Mouse (Mus musculus) kidney, postnatal 10 days (tissue): ENCODE data around the gene Gng2.

Experiments
- DNase-seq: peaks from one replicate; pipeline ENCODE4 v3.0.0; 2021; ENCODE audit warnings: mixed read lengths

Gene Gng2

DNA sequence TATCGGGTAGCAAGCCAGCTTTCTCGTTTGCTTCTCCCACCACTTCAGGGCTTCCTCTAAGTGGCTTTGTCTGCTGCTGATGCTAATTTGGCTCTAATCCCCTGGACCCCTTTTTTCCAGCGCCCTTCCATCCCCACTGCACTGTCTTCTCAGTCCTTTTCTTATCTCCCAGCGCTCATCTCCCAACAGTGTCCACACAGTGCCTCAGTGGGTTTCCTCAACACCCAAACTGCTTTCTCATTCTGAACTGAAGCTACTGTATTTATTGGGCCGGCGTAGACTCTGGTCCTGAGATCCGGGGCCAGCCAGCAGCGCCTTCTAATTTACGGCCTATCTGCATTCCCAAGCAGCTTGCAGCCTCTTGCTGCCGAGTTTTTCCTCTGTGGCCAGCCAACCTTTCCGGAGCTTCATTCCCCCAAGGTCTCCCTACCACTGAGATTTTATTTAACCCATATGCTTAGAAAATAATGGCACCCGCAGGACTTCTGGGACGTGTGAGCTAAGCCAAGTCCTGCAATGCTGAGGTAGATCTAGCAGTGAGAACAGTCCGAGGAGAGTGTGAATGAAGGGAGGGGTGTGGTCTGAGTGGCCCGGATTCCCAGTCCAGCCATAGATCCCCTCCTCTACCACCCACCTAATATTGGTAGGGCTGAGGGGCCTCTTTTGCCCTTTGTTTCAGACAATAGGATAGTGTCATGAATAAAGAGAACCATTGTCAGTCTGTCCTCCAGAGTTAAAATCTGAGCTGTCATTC lies at the start of gene Gng2:
Gene Gng2 (minus strand): TSS at position 357 of the 754 bp plus-strand sequence.
- DNase-seq = peak; percentile 47

DNA sequence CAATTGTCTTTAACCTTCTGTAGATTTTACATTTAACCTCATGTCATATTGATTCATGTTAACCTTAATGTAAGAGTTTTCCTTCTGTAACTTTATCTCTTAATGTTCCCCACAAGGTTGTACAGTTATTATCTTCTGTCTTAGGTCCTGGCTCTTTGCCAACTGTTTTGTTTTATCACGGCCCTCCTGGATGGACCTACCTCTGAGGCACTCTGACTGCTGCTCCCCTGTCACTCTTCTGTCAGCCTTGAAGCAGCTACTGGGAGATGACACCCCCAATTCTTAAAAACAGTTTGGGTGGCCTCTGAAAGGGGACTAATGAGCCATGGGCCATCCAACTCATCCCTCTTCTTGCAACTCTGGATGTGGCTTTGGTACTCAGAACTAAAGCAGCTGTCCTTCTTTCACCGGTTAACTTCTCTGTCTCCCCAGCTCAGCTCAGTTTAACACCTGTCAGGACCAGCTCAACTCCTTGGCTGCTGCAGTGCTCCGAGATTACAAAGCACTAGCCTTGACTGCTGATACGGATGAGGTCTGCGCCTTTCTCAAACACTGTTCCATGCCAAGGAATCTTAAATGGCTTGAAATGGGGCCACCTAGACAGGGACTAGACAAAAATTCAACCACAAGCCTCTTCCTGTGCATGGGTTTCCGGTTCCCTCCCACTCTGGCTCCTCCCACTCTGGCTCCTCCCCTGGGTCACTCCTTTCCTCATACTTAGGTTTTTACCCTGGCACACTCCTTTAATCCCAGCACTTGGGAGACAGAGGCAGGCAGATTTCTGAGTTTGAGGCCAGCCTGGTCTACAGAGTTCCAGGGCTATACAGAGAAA lies 47.7 kb upstream of the Gng2 start:
- DNase-seq = no peak

DNA sequence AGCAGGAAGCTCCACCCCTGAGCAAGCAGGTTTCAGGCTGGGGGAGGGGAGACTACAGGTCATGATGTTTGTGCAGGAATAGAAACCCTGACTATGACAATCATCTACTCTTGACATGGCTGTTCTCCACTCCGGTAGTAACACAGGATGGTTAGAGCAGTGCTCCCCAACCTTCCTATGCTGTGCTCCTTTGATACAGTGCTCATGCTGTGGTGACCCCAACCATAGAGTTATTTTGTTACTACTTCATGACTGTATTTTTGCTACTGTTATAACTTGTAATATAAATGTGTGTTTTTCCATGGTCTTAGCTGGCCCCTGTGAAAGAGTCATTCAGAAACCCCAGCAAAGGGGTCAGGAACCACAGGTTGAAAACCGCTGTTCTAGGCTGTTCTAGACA lies 46.5 kb upstream of the Gng2 start:
- DNase-seq = no peak

DNA sequence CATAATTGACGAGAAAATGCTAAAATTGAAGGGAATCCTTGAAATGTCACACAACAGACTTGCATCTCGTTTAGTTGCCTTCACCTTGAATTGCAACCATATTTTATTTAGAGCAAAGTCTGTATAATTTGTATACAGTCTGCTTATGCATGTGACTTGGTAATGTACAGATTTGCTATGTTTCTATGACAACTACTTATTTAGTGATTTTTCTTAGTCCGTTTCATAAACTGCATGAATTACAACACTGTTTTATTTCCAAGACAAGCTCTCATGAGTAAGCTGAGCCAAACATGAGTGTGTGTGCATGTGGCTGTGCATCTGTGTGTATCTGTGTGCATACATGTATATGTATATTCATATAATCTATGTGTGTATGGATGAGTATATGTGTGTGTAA lies 42.1 kb upstream of the Gng2 start:
- DNase-seq = no peak

DNA sequence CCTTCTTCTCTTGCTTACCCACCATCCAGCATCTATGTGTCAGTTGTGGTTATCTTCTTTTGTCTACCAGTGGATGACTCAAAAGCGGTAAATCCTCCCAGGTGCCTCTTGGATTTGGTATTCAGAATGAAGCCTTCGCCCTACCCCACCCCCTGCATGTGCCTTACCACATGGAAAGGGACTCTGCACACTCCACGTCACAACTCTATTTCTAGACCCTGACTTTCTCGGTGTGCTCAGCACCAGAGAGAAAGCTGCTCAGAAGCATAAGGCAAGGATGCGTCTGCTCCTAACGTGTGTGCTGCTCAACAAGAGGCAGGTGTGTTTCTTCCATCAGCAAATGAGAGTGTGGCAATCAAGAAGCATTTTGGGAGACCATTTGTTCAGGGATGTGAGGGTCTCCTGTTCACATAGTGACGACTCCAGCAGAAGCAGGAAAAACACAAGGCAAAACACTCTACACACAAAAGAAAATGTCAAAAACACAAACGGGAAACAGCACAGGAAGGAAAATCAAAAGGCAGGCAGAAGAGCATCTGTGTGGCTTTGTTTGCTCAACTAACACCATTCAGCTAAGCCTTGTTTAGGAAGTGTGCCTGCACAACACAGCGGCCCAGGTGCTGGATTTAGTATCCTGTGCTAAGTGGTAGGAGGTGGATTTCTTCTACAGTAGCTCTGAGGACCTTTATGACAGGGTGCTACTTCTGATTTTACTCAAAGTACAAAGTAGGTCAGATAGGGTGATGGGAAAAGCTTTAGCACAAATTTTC lies 35.3 kb upstream of the Gng2 start:
- DNase-seq = peak; percentile 21

DNA sequence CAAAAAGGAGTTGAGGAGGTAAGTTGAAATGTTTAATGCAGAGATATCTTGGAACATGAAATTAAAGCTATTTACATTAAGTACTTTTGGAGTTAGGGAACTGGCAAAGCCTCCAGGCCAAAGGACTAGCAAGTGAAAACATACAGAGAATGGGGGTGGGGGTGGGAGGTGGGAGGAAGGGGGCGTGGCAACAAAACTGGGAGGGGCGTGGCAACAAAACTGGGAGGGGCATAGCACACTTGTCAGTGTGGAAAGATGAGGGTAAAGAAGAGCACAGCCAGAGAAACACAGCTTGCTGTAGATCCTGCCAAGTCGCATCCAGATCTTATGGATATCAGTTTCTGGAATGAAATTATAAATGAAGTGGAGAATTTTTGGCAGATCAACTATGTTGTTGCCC lies 30.0 kb upstream of the Gng2 start:
- no peak for DNase-seq

DNA sequence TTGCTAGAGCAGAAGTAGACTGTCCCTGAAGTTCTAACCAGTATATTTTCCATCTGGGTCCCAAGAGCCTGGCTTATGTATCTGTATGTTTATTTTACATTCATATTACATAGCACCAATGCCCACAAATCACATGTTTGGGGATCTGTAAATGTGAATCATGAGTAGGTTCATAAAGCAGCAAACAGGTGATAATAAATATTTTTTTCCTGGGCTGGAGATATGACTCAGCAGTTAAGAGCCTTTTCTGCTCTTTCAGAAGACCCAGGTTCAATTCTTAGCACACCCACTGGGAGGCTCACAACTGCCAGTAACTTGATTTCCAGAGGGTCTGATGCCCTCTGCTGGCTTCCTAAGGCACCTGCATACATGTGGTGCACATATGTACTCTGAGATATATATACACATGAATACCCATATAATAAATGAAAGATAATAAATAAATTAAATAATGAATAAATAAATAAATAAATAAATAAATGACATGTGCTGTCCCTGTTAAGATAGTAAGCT lies 27.4 kb upstream of the Gng2 start:
- DNase-seq = no peak

DNA sequence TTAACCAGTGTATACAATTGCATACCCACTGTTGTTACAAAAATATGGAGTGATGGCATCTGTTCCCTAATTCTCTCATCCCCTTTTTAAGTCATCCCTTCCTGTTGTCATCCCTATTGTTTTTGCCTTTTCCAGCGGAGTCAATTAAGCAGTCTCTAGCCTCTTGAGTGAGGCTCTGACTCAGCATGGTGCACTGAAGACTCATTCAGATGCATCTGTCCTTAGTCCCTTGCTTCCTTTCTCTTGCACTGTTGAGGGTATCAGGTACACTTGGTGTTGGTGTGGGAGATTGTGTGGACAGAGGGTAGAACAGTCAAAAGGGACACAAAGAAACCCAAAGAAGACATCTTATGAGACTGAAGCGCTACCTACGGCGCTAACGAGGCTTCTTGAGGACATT lies 19.4 kb upstream of the Gng2 start:
- DNase-seq = no peak

DNA sequence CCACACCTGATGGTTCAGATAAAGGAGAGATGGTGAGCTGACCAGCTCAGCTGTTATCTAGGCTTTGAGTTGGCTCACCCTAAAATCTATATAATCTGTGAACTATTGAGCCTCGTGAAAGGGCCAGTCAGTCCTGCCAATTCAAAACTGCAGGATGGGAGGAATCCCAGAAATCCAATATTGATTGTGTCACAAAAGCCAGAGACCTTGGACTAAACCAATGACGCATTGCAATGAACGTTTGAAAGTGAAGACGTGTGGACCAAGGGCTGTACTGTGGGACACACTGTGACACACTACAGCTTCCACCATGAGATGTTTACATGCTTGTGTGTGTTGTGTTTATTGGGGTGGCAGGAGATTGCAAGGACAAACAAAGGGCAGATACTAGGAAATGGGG lies 18.5 kb upstream of the Gng2 start:
- DNase-seq = no peak

DNA sequence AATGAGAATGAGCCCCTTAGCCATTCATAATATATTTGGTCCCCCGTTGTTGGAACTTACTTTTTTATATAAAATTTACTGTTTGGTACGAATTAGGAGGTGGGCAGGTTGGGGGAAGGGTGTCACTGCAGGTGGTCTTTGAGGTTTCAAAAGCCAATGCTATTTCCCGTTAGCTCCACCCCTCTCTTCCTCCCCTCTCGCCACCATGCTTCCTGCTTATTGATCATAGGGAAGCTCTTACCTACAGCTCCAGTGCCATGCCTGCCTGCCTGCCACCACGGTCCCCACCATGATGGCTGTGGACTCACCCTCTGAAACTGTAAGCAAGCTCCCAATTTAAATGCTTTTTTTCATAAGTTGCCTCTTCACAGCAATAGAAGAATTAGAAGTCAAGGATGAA lies 16.6 kb upstream of the Gng2 start:
- no peak for DNase-seq

DNA sequence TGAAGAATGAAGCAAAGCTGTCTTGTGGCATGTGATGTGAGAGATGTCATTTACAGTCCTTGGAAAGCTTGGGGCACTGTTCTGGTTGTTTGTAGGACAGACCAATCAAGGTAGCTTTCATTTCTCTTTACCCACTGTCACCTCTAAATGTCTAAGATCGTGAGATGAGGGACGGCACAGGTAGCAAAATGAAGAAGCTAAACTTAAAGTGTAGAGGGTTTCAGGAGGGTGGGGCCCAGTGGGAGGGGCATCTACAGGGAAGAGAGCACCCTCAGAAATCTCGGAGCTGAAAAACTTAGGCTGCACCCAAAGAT lies 16.1 kb upstream of the Gng2 start:
- no peak for DNase-seq

DNA sequence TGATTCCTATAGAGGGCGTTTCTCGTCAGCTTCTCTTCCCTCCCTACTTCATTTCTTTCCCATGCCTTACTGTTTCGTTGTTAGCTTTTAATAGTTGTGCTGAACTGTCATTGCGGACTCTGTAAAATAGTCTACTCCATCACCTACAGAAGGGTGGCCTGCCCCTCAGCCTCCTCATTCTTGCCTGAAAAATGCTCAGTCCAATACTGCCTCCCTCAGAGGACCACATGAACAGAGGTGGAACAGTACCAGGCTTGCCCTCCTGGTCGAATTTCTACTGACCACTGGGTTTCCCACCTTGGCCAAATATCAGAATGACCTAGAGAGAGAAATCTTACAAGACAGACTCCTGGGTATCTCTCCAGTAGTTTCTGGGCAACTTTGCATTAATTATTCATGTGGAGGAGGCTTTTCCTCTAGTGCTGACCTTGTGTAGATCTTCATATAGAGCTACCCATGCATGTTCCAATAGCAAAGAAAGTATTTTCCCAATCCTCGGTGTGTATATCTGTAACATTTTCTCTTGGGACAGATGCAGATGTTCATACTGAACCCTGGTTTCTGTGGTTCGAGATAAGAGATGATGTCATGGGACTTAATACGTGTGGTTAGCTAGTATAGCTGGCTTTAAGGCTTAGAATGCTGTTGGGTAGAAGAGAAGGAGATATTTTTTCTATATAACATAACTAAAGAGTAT lies 15.6 kb upstream of the Gng2 start:
- no peak for DNase-seq

DNA sequence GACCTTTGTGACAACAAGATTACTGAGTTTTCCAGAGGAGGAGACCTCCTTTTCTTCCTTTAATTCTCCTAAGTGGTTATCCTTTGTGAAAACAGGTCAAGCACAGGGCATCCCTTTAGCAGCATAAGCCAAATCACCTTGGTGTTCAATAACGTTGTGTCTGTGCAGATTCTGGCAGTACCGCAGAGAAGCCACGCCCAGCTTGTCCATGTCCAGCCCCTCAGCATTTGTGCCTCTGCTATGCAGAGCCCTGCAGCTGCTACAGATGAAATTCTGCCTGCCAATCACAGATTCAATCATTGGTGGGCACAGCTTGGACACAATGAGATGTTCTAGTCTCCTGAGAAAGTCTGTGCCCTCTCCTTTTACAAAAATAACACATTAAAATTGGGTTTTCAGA lies 14.4 kb upstream of the Gng2 start:
- DNase-seq = no peak

DNA sequence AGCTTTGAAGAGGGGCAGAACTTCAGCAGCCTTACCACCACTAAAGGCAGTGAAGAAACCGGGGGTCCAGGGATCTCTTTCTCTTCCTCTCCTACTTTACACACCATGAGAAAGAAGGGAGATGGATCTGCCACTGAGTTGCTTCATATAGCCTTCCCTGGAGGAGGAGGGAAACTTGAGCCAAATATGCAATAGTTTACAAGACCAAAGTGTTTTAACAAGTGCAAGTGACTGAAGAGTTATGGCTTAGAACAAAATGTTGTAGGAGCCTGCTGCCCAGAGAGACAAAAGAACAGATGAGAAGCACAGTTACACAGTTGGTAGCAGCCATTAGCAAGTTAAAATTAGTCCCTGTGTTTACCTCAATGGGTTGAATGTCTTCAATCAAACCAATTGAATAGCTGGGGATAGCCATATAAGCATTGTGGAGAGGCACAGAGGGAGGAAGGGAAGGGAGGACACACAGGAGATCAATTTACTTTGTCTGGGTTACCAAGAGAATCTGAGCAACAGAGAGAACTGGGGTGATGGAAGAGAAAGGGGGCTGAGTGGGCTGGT lies 13.1 kb upstream of the Gng2 start:
- no peak for DNase-seq

DNA sequence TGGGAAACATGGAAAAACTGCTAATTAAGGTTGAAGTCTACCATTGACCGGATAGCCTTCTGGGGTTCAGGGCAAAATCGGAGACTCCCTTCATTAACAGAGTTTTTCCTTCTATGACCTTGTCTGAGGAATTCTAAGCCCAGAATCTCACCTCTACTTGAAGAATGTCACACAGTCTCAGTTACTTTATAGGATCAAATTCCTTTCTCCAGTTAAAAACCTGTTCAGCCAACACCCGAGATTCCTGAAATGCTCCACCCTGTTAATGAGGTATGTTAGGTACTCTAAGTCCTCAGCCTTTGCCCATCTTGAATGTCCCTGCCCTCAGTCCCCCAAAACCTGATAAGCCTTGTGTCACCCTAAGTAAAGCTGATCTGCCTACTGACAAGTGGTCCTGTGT lies 11.0 kb upstream of the Gng2 start:
- no peak for DNase-seq

DNA sequence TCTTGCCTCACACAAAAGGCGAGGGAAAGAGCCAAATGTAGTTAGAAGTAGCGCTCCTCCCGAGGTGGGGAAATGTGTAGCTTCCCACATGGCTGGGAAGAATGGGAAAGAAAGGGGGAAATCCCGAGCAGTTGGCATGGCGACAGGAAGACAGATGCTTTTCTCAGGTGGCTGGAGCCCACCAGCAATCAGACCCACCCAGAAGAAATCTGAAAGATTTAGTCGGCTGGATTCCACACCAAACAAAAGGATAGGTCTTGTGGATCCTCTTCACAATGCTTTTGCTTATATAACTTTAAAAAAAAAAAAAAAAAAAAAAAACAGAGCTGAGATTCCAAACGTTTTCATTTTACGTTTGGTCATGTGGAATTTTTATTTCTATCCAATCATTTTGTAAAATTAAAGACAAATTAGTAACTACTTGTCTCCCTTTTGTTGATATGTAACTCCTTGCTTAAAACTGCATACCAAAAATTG lies 10.0 kb upstream of the Gng2 start:
- DNase-seq = no peak

DNA sequence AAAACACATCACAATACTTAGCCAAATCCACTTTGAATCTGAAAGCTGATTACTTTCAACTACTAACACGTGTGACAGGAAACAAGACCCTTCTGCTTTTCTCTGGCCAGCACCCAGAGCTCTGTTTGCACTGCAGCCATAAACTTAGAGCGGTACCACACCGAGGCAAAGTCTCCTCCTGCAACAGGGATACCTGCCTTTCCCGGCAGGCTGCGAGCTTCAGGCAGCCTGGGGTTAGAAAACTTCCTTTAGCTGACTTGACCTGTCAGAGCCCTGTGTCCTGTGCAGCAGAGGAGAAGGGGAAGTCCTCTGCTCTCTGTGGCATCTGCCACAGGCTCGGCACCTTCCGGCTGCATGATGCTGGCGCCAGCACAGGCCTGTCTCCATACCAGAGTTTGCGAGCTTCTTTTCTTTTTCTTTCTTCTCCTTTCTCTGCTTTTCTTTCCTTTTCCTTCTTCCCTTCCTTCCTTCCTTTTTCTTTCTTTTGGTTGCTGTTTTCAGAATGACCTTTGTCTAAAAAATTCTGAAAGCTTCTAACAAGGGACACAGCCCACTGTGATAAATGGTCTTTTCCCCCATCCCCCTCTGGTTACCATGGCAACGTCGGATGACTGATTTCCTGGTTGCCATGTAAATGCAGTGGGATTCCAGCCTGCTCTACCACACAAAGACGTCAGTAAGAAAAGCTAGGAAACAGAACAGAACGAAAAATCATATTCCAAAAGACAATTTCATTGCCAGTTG lies 9.4 kb upstream of the Gng2 start:
- DNase-seq = peak; percentile 89

DNA sequence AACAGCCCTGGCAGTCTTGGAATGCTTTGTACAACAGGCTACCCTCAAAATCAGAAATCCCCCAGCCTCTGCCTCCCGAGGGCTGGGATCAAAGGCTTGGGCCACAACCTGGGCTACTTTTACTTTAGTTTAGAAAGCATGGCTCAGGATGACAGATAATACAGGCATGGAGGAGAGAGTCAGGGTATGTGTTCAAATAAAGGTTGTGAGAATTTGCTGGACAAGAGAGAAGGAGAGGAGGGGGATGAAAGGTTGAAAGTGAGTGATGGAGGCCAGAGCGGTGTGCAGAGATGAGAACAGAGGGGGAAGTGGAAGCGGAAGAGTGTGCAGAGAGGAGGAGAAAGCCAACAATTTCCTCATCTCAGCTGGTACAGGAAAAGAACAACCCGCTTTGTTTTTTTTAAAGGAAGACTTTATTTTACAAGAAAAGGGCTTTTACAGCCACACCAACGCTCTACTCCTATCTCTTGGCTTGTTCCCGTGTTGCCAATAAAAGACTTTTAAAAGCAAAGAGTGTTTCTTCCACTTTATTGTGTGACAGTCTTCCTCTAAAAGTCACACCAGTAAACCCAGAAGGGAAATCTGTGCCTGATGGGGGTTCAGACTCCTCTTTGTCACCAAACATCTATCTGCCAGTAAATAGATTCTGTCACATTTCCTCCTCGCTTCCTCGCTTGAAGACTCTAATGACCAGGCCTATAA lies 8.6 kb upstream of the Gng2 start:
- no peak for DNase-seq

DNA sequence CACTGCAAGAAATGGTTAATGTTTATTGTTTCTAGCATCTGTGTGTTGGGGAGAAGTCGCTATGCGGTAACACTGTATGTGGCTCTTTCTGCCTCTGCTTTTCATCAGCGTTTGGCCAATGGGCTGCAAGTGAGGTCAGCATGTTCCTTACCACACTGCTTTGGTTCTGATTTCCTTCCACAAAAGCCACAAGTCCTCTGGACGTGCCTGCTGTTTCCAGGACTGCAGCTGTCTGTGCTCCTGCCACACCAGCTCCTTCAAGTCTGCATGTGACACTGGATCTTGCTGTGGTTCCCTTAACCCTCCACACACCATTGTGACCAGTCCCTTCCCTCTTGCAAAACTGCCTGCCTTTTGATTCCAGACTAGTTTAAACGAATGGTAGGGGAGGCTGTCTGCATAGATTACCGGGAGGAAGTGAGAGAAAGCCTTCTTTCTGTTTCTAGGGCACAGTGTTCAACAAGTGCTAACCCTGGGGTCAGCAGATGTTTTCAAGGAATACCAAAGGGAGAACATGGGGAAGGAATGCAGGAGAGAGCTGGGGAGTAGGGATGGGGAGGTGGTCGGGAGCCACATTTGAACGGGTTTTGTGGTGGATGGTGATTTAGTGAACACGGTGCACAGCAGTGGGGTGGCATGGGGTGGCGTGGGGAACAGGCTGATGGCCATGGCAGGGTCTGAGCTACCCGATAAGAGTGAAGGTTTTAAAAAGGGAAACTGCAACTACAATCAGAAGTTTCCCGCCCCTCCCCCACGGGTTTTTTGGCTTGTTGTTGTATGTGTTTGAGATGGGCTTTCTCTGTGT lies 7.9 kb upstream of the Gng2 start:
- peak; percentile 58 for DNase-seq
